Mouse (Mus musculus) C2C12 (cell line): ENCODE results near the gene Gbp9.

Experiments used
- CEBPB ChIP-seq: IDR thresholded peaks from one replicate; pipeline ENCODE4 v1.6.1; 2011; ENCODE audit warnings: low read depth, mild to moderate bottlenecking, control low read depth, moderate library complexity
- CTCF ChIP-seq: IDR thresholded peaks from one replicate; pipeline ENCODE4 v1.5.1; 2011; ENCODE audit not compliant: control insufficient read depth, insufficient read depth, insufficient read length
- MAX ChIP-seq: IDR thresholded peaks from one replicate; pipeline ENCODE4 v1.6.1; 2011; ENCODE audit warnings: mild to moderate bottlenecking, control low read depth
- USF1 ChIP-seq: IDR thresholded peaks from one replicate; pipeline ENCODE4 v1.6.1; 2011; ENCODE audit warnings: low read depth, mild to moderate bottlenecking, control low read depth, moderate library complexity

GRCm38 (mm10) chr5:105063321-105063720, 76.0 kb downstream of the Gbp9 start:
- no peak for TF ChIP-seq CTCF
- no peak for TF ChIP-seq MAX
- TF ChIP-seq CEBPB: no peak
- no peak for TF ChIP-seq USF1
